Mouse (Mus musculus) limb, embryonic 11.5 days (tissue): ENCODE results near the gene Stxbp3. TPM values are rescaled to one million over a fixed set of nuclear protein-coding genes. Genes with fewer than 3 reads are reported as not detected.
"Not testable (repeated sequence)": the region's sequence is repeated elsewhere in the genome, so short reads cannot be mapped to it uniquely, and the experiment has no call there.

ENCODE experiments used
- ATAC-seq: fragments of 200-750 bp; cut with Nextera tagmentation; 2 replicates; pipeline ENCODE4 v1.8.0; 2017; ENCODE audit warnings: low read depth; ENCODE audit not compliant: insufficient number of reproducible peaks, low FRiP score, low TSS enrichment
- DNase-seq: peaks from one replicate; pipeline ENCODE4 v3.0.0-alpha.2; 2015; ENCODE audit warnings: low spot score
- H3K27ac ChIP-seq: fragments of 300-500 bp; sonication (generic); replicated peaks from 2 replicates; pipeline ENCODE4 v1.5.1; 2014; ENCODE audit warnings: low read depth, mild to moderate bottlenecking, low read length
- H3K27me3 ChIP-seq: fragments of 300-500 bp; sonication (generic); 2 replicates; pipeline ENCODE4 v1.6.1; 2014; ENCODE audit warnings: mild to moderate bottlenecking, low read length, mixed read lengths; ENCODE audit not compliant: control insufficient read depth, insufficient read depth
- H3K36me3 ChIP-seq: fragments of 300-500 bp; sonication (generic); 2 replicates; pipeline ENCODE4 v1.6.1; 2014; ENCODE audit warnings: mild to moderate bottlenecking, low read length, moderate library complexity, mixed read lengths; ENCODE audit not compliant: control insufficient read depth, insufficient read depth
- H3K4me1 ChIP-seq: fragments of 300-500 bp; sonication (generic); 2 replicates; pipeline ENCODE4 v1.6.1; 2014; ENCODE audit warnings: low read length, mixed read lengths; ENCODE audit not compliant: control insufficient read depth, insufficient read depth
- H3K4me2 ChIP-seq: fragments of 300-500 bp; sonication (generic); 2 replicates; pipeline ENCODE4 v1.6.1; 2014; ENCODE audit warnings: low read depth, mild to moderate bottlenecking, moderate library complexity; ENCODE audit not compliant: severe bottlenecking
- H3K4me3 ChIP-seq: fragments of 300-500 bp; sonication (generic); 2 replicates; pipeline ENCODE4 v1.5.1; 2014; ENCODE audit warnings: low read depth, low read length
- H3K9ac ChIP-seq: fragments of 300-500 bp; sonication (generic); 2 replicates; pipeline ENCODE4 v1.6.1; 2014; ENCODE audit warnings: mild to moderate bottlenecking, low read length
- H3K9me3 ChIP-seq: fragments of 300-500 bp; sonication (generic); 2 replicates; pipeline ENCODE4 v1.6.1; 2016; ENCODE audit warnings: low read length; ENCODE audit not compliant: control insufficient read depth
- WGBS: fragments of 180-500 bp; shearing (Covaris S2); extraction: QIAGEN DNeasy Blood & Tissue Kit; methylation state at CpG from one replicate; pipeline ENCODE4 v1.1.7; 2014; 5-methylcytosine and 5-hydroxymethylcytosine counted together
- polyA plus RNA-seq: library from polyadenylated mRNA; unstranded; fragments of >200 nt; fragmentation: Nextera tagmentation; extraction: Ambion mirVana; gene quantifications from 2 replicates; pipeline ENCODE4 v1.2.1, GENCODE M21; 2014

Gene Stxbp3
- polyA plus RNA-seq, 1 experiment from 2014 or later = 27.0 TPM

DNA sequence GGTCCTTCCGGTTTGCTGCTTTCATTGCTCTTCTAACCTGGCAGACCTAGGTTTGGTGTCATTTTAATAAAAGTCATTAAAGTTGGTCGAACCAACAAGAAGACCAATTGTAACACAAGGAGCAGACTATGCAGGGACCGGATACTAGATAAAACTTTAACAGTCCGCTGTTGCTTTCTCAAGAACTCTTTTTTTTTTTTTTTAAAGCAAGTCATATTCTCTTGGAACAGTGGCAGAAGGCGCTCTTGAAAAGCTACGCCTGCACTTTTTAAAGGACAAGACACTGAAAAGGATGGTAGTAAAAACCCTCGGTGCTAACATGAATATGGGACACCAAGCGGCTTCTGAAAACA is 703 bp downstream of the Stxbp3 start:
- no peak overlapping the region for H3K27ac ChIP-seq
- H3K4me3 ChIP-seq = peak overlapping the region; percentile 57
- no peak for DNase-seq
- H3K9me3 ChIP-seq = no peaks in the 10 kb centered on the region
- WGBS = 10% methylated on average over 8 of the region's 8 CpGs
- peaks cover 4% of the 10 kb centered on the region; the same call in 1 of the 2 replicates for H3K4me1 ChIP-seq
- ATAC-seq = no peak
- H3K4me2 ChIP-seq = peak overlapping the region; percentile 46
- no peaks in the 10 kb centered on the region for H3K27me3 ChIP-seq
- H3K9ac ChIP-seq = peak overlapping the region; percentile 68
- no peaks in the 10 kb centered on the region for H3K36me3 ChIP-seq

DNA sequence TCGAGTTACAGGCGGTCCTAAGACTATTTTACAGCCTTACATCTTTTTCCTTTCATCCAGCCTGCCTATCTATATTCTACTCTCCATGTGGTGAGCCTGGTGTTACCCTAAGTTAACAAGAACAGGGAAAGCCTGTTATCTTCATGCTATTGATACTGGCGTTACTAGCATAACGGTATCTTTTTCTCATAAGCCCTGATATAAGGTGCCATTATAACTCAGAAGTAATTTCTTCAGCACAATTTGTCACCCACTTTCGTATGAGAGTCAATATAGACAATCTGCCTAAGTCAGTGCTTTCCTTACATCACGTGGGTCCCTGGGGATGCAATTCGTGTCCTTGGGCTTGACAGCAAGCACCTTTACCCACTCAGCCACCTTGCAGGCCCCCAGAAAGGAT is 1.3 kb downstream of the Stxbp3 start:
- Histone ChIP-seq H3K4me2 (no peak overlapping the region), H3K9ac (no peak overlapping the region)
- DNase-seq = no peak

DNA sequence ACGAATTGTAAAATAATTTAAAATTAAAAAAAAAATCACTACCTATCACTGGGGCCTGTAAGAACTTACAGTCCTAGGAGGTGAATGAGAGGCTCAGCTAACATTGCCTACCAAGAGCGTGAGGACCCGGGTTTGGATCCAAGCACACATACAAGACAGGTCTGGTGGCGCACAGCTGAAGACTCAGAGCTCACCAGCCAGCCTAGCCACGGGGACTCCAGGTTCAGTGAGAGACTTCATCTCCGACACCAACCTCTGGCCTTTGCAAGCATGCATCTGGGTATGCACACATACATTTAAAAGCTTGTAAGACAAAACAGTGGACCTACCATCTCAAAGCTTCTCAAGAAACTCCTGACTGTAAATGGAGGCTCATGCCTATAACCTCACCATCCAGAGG is 3.4 kb downstream of the Stxbp3 start:
- Histone ChIP-seq H3K4me1 (peaks cover 4% of the 10 kb centered on the region; the same call in 1 of the 2 replicates), H3K36me3 (no peaks in the 10 kb centered on the region), H3K4me3 (no peak overlapping the region), H3K27ac (no peak overlapping the region), H3K4me2 (no peak overlapping the region), H3K9ac (no peak overlapping the region), H3K9me3 (no peaks in the 10 kb centered on the region), H3K27me3 (no peaks in the 10 kb centered on the region)
- DNase-seq (no peak), ATAC-seq (no peak)
- WGBS = 97% methylated on average over 6 of the region's 6 CpGs

More for the DNA sequence above, 1.3 kb downstream of the Stxbp3 start:
- no peaks in the 10 kb centered on the region for H3K9me3 ChIP-seq
- 89% methylated on average over 7 of the region's 7 CpGs for WGBS
- no peak for ATAC-seq
- H3K4me3 ChIP-seq = no peak overlapping the region
- no peak overlapping the region for H3K27ac ChIP-seq
- no peaks in the 10 kb centered on the region for H3K27me3 ChIP-seq
- no peaks in the 10 kb centered on the region for H3K36me3 ChIP-seq
- H3K4me1 ChIP-seq = peaks cover 4% of the 10 kb centered on the region; the same call in 1 of the 2 replicates

DNA sequence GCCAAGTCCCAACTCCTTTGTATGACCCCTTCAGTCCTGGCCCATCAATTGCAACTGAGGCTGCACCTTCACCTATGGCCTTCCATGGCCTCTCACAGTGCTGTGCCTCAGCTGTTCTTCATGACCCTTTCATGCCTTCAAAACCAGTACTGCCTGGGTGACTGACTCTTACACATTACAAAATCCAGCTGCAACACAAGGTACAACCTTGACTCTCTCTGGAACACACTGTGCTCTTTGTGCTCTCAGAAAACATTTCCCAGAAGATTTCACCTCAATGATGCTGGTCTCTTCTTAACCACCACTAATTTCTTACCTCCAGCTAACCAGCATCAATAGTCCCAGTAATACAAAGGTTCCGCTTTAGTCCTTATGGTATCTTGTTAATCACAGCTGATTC is 6.6 kb downstream of the Stxbp3 start:
- H3K4me2 ChIP-seq, H3K27ac ChIP-seq, H3K4me1 ChIP-seq, ATAC-seq, H3K9ac ChIP-seq, H3K9me3 ChIP-seq, H3K27me3 ChIP-seq, DNase-seq, H3K36me3 ChIP-seq, H3K4me3 ChIP-seq: not testable (repeated sequence)
- 100% methylated on average over 1 of the region's 1 CpGs for WGBS

DNA sequence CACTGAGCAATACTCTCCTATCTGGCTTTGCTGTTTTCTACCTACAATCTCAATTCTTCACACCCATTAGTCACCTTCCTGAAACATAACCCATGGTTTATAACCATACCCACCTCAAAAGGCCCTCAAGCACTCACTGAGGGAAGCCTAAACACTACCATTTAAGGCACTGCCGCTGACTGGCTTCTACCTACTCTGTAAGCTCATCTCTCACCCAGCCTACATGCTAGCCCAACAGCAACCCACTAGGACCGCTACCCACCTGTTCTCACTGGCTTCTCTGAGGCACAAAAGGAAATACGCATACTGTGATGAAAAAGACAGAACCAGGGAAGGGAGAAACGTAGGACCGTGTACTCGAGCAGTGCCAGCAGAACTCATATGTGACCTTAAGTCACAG is 8.6 kb downstream of the Stxbp3 start:
- 0 out of 2 replicates have a peak, but pooled peaks cover 2% of the 10 kb centered on the region for H3K36me3 ChIP-seq
- no peak overlapping the region for H3K27ac ChIP-seq
- no peaks in the 10 kb centered on the region for H3K27me3 ChIP-seq
- 0 out of 2 replicates have a peak, but pooled peaks cover 3% of the 10 kb centered on the region for H3K4me1 ChIP-seq
- no peak for ATAC-seq
- DNase-seq = no peak
- H3K9me3 ChIP-seq = no peaks in the 10 kb centered on the region
- H3K4me3 ChIP-seq = no peak overlapping the region
- no peak overlapping the region for H3K9ac ChIP-seq
- H3K4me2 ChIP-seq = no peak overlapping the region
- WGBS = 96% methylated on average over 6 of the region's 6 CpGs

DNA sequence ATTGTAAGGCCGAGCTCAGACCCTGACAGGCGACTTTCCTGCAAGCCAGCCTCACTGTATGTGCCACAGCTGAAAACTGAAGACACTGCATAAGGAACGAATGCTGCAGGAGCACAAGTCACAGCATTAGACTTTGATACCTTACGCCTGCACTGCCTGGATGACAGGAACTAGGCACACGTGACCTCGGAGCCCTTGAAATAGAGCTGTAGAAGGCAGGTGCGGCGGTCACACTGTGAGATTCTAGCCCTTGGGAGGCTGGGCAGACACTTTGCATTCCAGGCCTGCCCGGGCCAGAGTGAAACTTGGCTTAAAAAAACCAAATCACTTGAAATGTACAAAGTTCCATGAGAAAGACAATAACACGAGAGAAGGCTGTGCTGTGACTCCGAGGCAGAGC is 9.8 kb downstream of the Stxbp3 start:
- no peak for ATAC-seq
- 0 out of 2 replicates have a peak, but pooled peaks cover 3% of the 10 kb centered on the region for H3K4me1 ChIP-seq
- no peaks in the 10 kb centered on the region for H3K27me3 ChIP-seq
- no peak overlapping the region for H3K4me2 ChIP-seq
- no peak for DNase-seq
- H3K4me3 ChIP-seq = no peak overlapping the region
- no peak overlapping the region for H3K9ac ChIP-seq
- WGBS = 86% methylated on average over 11 of the region's 11 CpGs
- H3K9me3 ChIP-seq = no peaks in the 10 kb centered on the region
- 0 out of 2 replicates have a peak, but pooled peaks cover 2% of the 10 kb centered on the region for H3K36me3 ChIP-seq
- H3K27ac ChIP-seq = no peak overlapping the region

DNA sequence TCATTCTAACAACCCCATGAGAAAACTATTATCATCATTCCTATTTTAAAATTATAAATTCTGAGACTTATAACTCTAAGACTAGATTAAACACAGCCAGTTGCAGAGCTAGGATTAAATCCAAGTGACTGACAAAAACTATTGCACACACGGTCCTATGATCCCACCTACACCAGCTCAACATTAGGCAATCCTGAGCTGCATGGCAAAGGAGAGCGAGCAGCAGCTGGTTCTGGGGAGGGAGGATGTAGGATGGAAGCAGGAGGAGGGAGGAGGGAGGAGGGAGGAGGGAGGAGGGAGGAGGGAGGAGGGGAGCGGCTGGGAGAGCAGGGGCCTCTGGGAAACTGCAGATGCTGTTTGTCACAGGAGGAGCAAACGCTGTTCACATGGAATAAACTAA is 24.7 kb downstream of the Stxbp3 start:
- no peak for ATAC-seq

DNA sequence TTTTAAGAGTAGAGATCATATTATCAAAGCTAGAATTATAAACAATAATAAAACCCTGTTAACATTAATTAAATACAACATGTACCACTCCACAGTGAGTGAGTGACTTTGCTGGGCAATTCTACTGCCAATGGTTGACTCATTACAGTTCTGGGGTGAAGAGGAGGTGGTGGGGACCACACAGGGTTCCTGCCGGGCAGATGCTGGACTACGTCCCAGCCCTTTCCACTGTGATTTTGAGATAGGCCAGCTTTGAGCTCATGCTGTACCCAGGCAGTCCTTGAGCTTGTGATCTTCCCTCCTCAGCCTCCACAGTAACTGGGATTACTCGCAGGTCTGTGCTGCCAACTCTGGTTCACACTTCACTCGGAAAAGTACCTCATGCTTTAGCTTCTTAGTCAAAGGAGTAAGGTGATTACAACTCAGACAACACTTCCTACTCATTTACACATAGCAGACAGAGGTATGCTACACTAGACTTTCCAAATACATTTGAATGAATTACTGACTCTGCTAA is 29.5 kb downstream of the Stxbp3 start:
- ATAC-seq (no peak), DNase-seq (no peak)
- Histone ChIP-seq H3K4me2 (no peak overlapping the region), H3K27me3 (no peaks in the 10 kb centered on the region), H3K4me1 (no peaks in the 10 kb centered on the region), H3K36me3 (no peaks in the 10 kb centered on the region), H3K9ac (no peak overlapping the region), H3K27ac (no peak overlapping the region), H3K9me3 (no peaks in the 10 kb centered on the region), H3K4me3 (no peak overlapping the region)
- 82% methylated on average over 4 of the region's 4 CpGs for WGBS

More for the DNA sequence above, 24.7 kb downstream of the Stxbp3 start:
- no peaks in the 10 kb centered on the region for H3K4me1 ChIP-seq
- no peaks in the 10 kb centered on the region for H3K9me3 ChIP-seq
- no peak for DNase-seq
- no peaks in the 10 kb centered on the region for H3K36me3 ChIP-seq
- H3K9ac ChIP-seq = no peak overlapping the region
- 75% methylated on average over 4 of the region's 4 CpGs for WGBS
- H3K27me3 ChIP-seq = no peaks in the 10 kb centered on the region
- H3K27ac ChIP-seq = no peak overlapping the region
- no peak overlapping the region for H3K4me2 ChIP-seq
- H3K4me3 ChIP-seq = no peak overlapping the region

DNA sequence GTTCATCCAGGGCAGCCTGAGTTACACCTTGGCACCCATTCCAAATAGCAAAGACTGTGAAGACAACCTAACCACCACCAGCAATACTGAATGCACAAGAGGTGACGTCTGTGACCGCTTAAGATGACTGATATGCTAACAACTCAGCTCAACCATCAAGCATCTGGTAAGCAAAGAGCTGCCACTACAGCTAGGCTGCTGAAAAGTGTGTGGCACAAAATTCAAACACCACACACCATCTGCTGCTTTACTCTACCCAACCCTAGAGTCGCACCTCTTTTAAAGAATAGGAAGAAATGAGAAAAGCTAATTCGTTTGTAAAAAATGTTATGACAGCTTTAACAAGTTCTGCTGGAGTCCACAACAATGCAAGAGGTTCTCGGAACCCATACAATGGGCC is 34.7 kb downstream of the Stxbp3 start:
- WGBS = 92% methylated on average over 5 of the region's 5 CpGs
- H3K4me2 ChIP-seq = no peak overlapping the region
- no peaks in the 10 kb centered on the region for H3K9me3 ChIP-seq
- no peak for DNase-seq
- H3K4me3 ChIP-seq = no peak overlapping the region
- no peak overlapping the region for H3K27ac ChIP-seq
- no peak overlapping the region for H3K9ac ChIP-seq
- no peaks in the 10 kb centered on the region for H3K27me3 ChIP-seq
- ATAC-seq = no peak
- H3K36me3 ChIP-seq = peaks cover 14% of the 10 kb centered on the region; the same call in 1 of the 2 replicates
- H3K4me1 ChIP-seq = no peaks in the 10 kb centered on the region
